Mouse (Mus musculus): ENCODE results near the gene Zbtb39.
"Not testable (repeated sequence)": the region's sequence is repeated elsewhere in the genome, so short reads cannot be mapped to it uniquely, and the experiment has no call there.

Gene Zbtb39

DNA sequence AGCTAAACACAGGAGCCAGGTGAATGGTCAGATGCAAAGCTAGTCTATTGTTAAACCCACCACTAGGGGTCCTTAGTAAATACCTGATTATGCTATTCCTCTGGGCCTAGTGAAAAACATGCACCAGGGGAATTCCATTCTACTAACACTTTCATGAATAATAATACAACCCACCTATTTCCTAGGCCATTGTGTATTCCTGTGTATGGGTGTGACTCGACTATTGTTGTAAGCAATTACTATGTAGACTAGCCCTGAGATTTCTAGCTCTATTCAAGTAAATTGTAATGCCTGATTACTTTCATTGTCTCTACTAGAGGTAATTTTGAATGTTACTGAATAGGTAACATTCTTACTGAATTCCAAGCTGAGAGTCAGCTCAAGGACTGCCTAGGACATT is 46.1 kb downstream of the Zbtb39 start:
- in situ Hi-C loops (cut with MboI, MseI): not testable (repeated sequence)
